Mouse (Mus musculus) adrenal gland, postnatal 36 days (tissue): ENCODE data around the gene Amigo2. TPM values are rescaled to one million over a fixed set of nuclear protein-coding genes. Genes with fewer than 3 reads are reported as not detected.
"Not testable (repeated sequence)": the region's sequence is repeated elsewhere in the genome, so short reads cannot be mapped to it uniquely, and the experiment has no call there.

Experiments used
- DNase-seq, 2 experiments: peaks; one replicate each; pipeline ENCODE4 v3.0.0; 2021; ENCODE audit warnings: mixed read lengths in 1 of 2
- total RNA-seq, 2 experiments: library from RNA; stranded (reverse); gene quantifications; 2 replicates each; pipeline ENCODE4 v1.2.3; 2021

The Amigo2 gene
- total RNA-seq, 2 experiments from 2014 or later, result 7.0 to 12.0 TPM

GRCm38 (mm10) chr15:97216843-97217242 lies 30.2 kb downstream of the Amigo2 start:
- DNase-seq, result no peak

DNA sequence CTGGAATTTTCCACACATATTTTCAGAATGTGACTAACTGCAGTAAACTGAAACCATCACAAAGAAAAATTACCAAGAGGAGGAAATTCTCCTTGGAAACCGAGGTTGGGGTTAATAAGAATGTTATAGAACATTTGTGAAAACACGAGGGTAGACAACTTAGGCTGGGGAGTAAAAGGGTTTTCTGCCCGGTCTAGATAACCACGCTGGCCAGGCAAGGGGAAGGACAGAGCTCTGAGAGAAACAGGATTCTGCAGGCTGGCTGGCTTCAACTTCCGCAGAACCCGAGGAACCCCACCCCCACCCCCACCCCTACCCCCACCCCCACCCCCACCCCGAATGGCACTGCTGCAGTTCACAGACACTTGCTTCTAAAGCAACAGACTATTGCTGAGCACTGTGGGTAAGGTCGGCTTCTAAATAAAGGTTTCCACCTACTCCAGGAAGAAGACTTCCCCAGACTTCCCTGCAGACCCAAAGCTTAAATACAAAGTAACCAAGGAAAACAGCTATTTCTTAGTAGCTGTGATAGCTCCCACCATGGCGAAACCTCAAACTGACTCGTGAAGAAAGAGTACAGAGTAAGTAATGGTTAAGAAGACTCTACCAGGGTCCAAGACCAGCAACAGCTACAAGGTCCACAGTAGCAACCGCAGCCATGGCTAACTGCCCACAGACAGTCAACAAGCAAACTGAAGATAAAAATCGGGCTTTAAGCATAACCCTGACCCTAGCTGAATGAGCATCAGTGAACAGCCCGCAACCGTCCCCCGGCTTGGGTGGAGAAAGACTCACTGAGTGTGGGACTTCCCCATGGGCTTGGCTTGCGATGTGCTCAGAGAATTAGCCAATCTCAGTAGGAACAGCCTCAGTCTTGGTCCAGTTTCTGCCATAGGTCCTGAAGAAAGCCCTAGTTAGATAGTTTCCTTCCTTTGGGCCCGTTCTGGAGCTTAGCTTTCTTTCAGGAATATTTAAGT lies 34.3 kb downstream of the Amigo2 start:
- DNase-seq, result no peak

- not testable (repeated sequence) for DNase-seq
Observed at GRCm38 (mm10) chr15:97209754-97210153, 37.3 kb downstream of the Amigo2 start.

- DNase-seq, result no peak
Observed at GRCm38 (mm10) chr15:97206506-97206905, 40.6 kb downstream of the Amigo2 start.

DNA sequence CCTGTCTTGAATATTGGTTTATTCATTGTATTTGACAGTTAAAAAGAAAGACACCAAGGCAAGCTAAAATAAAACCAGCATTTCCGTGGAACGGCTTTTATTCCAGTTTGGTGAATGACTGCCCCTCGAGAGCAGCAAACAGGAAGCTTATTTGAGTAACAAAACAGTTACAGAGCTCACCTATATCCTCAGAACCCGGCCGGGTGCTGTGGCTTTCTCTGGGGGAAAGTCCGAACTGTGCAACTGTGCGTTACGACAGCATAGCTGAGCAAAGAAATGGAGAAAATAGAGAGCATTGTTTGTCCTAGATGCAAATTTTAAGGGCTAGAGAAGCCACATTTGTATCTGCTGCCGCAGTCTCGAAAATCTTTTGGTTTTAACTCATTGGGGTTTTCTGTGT lies 41.3 kb downstream of the Amigo2 start:
- no peak for DNase-seq

DNA sequence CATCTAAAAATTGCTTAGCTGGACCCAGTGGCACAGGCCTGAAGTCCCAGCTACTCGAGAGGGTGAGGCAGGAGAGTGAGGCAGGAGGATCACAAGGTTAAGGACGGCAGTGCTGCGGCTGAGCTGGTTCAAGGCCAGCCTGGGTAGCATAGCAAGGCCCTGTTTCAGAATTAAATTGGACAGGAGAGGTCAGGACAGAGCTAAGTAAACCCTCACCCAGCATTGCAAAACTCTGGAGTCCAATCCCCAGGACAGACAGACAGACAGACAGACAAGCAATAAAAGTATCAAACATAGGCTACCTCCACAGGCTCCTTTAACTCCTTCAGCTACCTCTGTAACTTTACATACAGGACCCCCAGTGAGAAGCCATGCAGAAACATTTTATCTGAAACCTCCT lies 42.2 kb downstream of the Amigo2 start:
- DNase-seq, result no peak

- no peak for DNase-seq
Observed at GRCm38 (mm10) chr15:97196644-97197043, 50.4 kb downstream of the Amigo2 start.

- DNase-seq, result no peak
Observed at GRCm38 (mm10) chr15:97195628-97196027, 51.5 kb downstream of the Amigo2 start.

Other genes starting within 250 kb of the Amigo2 start
- 1 to 10 TPM; 3.4 to 6.0 TPM for gene Slc38a4, start 191.3 kb downstream of the Amigo2 start, total RNA-seq
- 10 to 100 TPM; 21.9 to 27.4 TPM for gene Pced1b, start 180 bp downstream of the Amigo2 start, total RNA-seq